Comparison of ENCODE assay signal across 24 mouse cellular contexts in the genomic region with DNA sequence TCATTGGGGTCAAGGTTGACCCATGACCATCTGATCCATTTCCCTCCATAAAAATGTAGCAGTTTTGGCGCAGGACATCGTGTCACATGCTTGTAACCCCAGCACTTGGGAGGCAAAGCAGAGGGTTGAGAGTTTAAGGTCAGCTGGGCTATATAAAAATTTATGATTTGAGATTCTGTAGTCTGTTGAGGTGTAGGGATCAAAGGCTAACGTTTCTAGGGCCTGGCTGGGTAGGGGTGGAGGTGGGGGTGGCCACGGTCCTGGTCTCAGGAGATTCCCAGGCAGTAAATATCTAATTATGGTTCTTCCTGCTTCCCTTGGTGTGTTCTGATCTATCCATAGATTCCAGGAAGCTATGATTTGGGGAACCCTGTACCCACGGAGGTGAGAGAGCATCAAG. TPM values are rescaled to one million over a fixed set of nuclear protein-coding genes. Genes with fewer than 3 reads are reported as not detected.
DNase-seq lines count a peak whose midpoint lies in the region; ATAC-seq lines count a peak whose summit lies in the region.
"Had no signal": no experiment of that assay in that cellular context is flagged by ENCODE, and none has a peak within 500 bp of the region (broad histone marks: within the 10 kb centered on the region; RNA-seq: fewer than 3 reads in every experiment).

No protein-coding gene starts in this region.

- no peak for ATAC-seq in hindbrain, embryonic 13.5 days (ENCODE audit: low FRiP score)
- no peak for ATAC-seq in hindbrain, embryonic 11.5 days (ENCODE audit: low FRiP score)
- ATAC-seq in neural tube, embryonic 12.5 days (ENCODE audit: low FRiP score, low read depth), result no peak
- ATAC-seq in midbrain, embryonic 14.5 days (ENCODE audit: low FRiP score, low TSS enrichment), result no peak

- intact Hi-C loops in gastrocnemius, postnatal 36 days (cut with DNase I), result no loop called here

- 82% methylated on average over 5 of the region's 5 CpGs for WGBS in hindbrain, embryonic 13.5 days
- 85% methylated on average over 5 of the region's 5 CpGs for WGBS in hindbrain, embryonic 11.5 days
- 80% methylated on average over 5 of the region's 5 CpGs for WGBS in neural tube, embryonic 12.5 days
- WGBS in midbrain, embryonic 14.5 days, result 83% methylated on average over 5 of the region's 5 CpGs

- H3K4me2 ChIP-seq in hindbrain, embryonic 13.5 days, result peak overlapping the region; percentile 76
- no peak overlapping the region for H3K4me2 ChIP-seq in hindbrain, embryonic 11.5 days (replicated peaks; ENCODE audit: low read depth, low read length)
- peak overlapping the region; percentile 69; the same call in 1 of the 2 replicates for H3K4me2 ChIP-seq in neural tube, embryonic 12.5 days (replicated peaks)
- H3K4me2 ChIP-seq in midbrain, embryonic 14.5 days (ENCODE audit: low read length), result peak overlapping the region; percentile 79
- H3K4me2 ChIP-seq: heart, embryonic 13.5 days; kidney, embryonic 15.5 days; limb, embryonic 13.5 days; liver, embryonic 13.5 days; lung, embryonic 15.5 days had no signal

- H3K27ac ChIP-seq in hindbrain, embryonic 13.5 days, result no peak overlapping the region
- H3K27ac ChIP-seq in hindbrain, embryonic 11.5 days (ENCODE audit: low read depth, low read length), result no peak overlapping the region
- no peak overlapping the region for H3K27ac ChIP-seq in neural tube, embryonic 12.5 days
- no peak overlapping the region for H3K27ac ChIP-seq in midbrain, embryonic 14.5 days (replicated peaks; ENCODE audit: low read depth, low read length)
- H3K27ac ChIP-seq: heart, embryonic 13.5 days; kidney, embryonic 15.5 days; limb, embryonic 13.5 days; liver, embryonic 13.5 days; lung, embryonic 15.5 days; macrophage had no signal

- H3K9ac ChIP-seq in hindbrain, embryonic 13.5 days, result no peak overlapping the region
- H3K9ac ChIP-seq in hindbrain, embryonic 11.5 days (ENCODE audit: low read depth, low read length), result no peak overlapping the region
- no peak overlapping the region for H3K9ac ChIP-seq in neural tube, embryonic 12.5 days
- H3K9ac ChIP-seq in midbrain, embryonic 14.5 days (replicated peaks; ENCODE audit: low read length), result no peak overlapping the region
- H3K9ac ChIP-seq: heart, embryonic 13.5 days; kidney, embryonic 15.5 days; limb, embryonic 13.5 days; liver, embryonic 13.5 days; lung, embryonic 15.5 days had no signal

- no peaks in the 10 kb centered on the region for H3K9me3 ChIP-seq in hindbrain, embryonic 13.5 days
- H3K9me3 ChIP-seq in hindbrain, embryonic 11.5 days (ENCODE audit: control insufficient read depth, low read length), result no peaks in the 10 kb centered on the region
- no peaks in the 10 kb centered on the region for H3K9me3 ChIP-seq in neural tube, embryonic 12.5 days
- H3K9me3 ChIP-seq in midbrain, embryonic 14.5 days (ENCODE audit: control insufficient read depth, low read length), result no peaks in the 10 kb centered on the region
- H3K9me3 ChIP-seq: heart, embryonic 13.5 days; kidney, embryonic 15.5 days; limb, embryonic 13.5 days; liver, embryonic 13.5 days; lung, embryonic 15.5 days had no signal

- H3K27me3 ChIP-seq in hindbrain, embryonic 13.5 days, result no peaks in the 10 kb centered on the region
- no peaks in the 10 kb centered on the region for H3K27me3 ChIP-seq in hindbrain, embryonic 11.5 days (ENCODE audit: control insufficient read depth, insufficient read depth, low read length)
- no peaks in the 10 kb centered on the region for H3K27me3 ChIP-seq in neural tube, embryonic 12.5 days (replicated peaks)
- H3K27me3 ChIP-seq in midbrain, embryonic 14.5 days (ENCODE audit: control insufficient read depth, insufficient read depth, low read length), result no peaks in the 10 kb centered on the region
- H3K27me3 ChIP-seq: kidney, embryonic 15.5 days; limb, embryonic 13.5 days; lung, embryonic 15.5 days had no signal

- DNase-seq in hindbrain, embryonic 11.5 days (ENCODE audit: low spot score), result no peak
- DNase-seq in neural tube, embryonic 10.5 days (ENCODE audit: extremely low spot score, low spot score), result no peak
- DNase-seq in midbrain, embryonic 14.5 days, result no peak
- DNase-seq in gastrocnemius, postnatal 36 days, result no peak
- no peak for DNase-seq in adrenal gland, postnatal 25 days
- DNase-seq in T-cell, adult 2 months (ENCODE audit: low spot score), result no peak
- DNase-seq: cerebellum, adult 2 months; heart, adult 11 months; kidney, postnatal 4 days; liver, embryonic 13.5 days; retina, postnatal 1 day; thymus, adult 2 months had no signal

- H3K36me3 ChIP-seq in hindbrain, embryonic 13.5 days, result peaks cover 25% of the 10 kb centered on the region
- H3K36me3 ChIP-seq in hindbrain, embryonic 11.5 days (ENCODE audit: control insufficient read depth, insufficient read depth, low read length), result no peaks in the 10 kb centered on the region
- no peaks in the 10 kb centered on the region for H3K36me3 ChIP-seq in neural tube, embryonic 12.5 days
- H3K36me3 ChIP-seq in midbrain, embryonic 14.5 days (ENCODE audit: control insufficient read depth, insufficient read depth, low read length), result 0 out of 2 replicates have a peak, but pooled peaks cover 8% of the 10 kb centered on the region
- H3K36me3 ChIP-seq: heart, embryonic 13.5 days; kidney, embryonic 15.5 days; limb, embryonic 13.5 days; liver, embryonic 13.5 days; lung, embryonic 15.5 days had no signal

- H3K4me3 ChIP-seq in hindbrain, embryonic 13.5 days, result peak overlapping the region; percentile 7; the same call in 1 of the 2 replicates
- no peak overlapping the region for H3K4me3 ChIP-seq in hindbrain, embryonic 11.5 days (ENCODE audit: low read depth, low read length)
- H3K4me3 ChIP-seq in neural tube, embryonic 12.5 days, result no peak overlapping the region
- no peak overlapping the region for H3K4me3 ChIP-seq in midbrain, embryonic 14.5 days (replicated peaks; ENCODE audit: low read depth, low read length)
- H3K4me3 ChIP-seq: heart, embryonic 13.5 days; kidney, embryonic 15.5 days; limb, embryonic 13.5 days; liver, embryonic 13.5 days; lung, embryonic 15.5 days had no signal

- peaks cover 60% of the 10 kb centered on the region for H3K4me1 ChIP-seq in hindbrain, embryonic 13.5 days (replicated peaks)
- no peaks in the 10 kb centered on the region for H3K4me1 ChIP-seq in hindbrain, embryonic 11.5 days (replicated peaks; ENCODE audit: control insufficient read depth, insufficient read depth, low read length)
- peaks cover 23% of the 10 kb centered on the region for H3K4me1 ChIP-seq in neural tube, embryonic 12.5 days
- peaks cover 50% of the 10 kb centered on the region for H3K4me1 ChIP-seq in midbrain, embryonic 14.5 days (ENCODE audit: control insufficient read depth, insufficient read depth, low read length)
- H3K4me1 ChIP-seq: heart, embryonic 13.5 days; liver, embryonic 13.5 days; lung, embryonic 15.5 days had no signal

RNA-seq across cellular contexts. Expression of gene Pnmal1, which starts 2.2 kb away (rescaled TPM):
- 42.0 and 44.5 TPM in 2 replicates for polyA plus RNA-seq in hindbrain, embryonic 13.5 days (2015; fragmentation: Nextera tagmentation; extraction: Ambion mirVana)
- 17.6 and 19.5 TPM in 2 replicates for polyA plus RNA-seq in hindbrain, embryonic 11.5 days (2014; fragmentation: Nextera tagmentation; extraction: Ambion mirVana)
- 25.6 and 26.2 TPM in 2 replicates for polyA plus RNA-seq in neural tube, embryonic 12.5 days (2016; fragmentation: Nextera tagmentation; extraction: Ambion mirVana)
- polyA plus RNA-seq in midbrain, embryonic 14.5 days (2014; fragmentation: Nextera tagmentation; extraction: Ambion mirVana), result 60.8 and 69.8 TPM in 2 replicates
- not detected for total RNA-seq in gastrocnemius, postnatal 36 days (2021)
- 4.3 and 5.4 TPM in 2 replicates for total RNA-seq in adrenal gland, postnatal 25 days (2021)
- total RNA-seq: heart, postnatal 25 days; monocyte, adult 5-6 weeks; neutrophil, adult 5-6 weeks had no signal
- polyA plus RNA-seq: macrophage; thymus, adult 2 months had no signal

RNA-seq across cellular contexts. Expression of gene Pnmal2, which starts 17.2 kb away (rescaled TPM):
- polyA plus RNA-seq in hindbrain, embryonic 13.5 days (2015; fragmentation: Nextera tagmentation; extraction: Ambion mirVana), result 110 and 117 TPM in 2 replicates
- polyA plus RNA-seq in hindbrain, embryonic 11.5 days (2014; fragmentation: Nextera tagmentation; extraction: Ambion mirVana), result 7.8 and 11.0 TPM in 2 replicates
- 40.2 and 47.5 TPM in 2 replicates for polyA plus RNA-seq in neural tube, embryonic 12.5 days (2016; fragmentation: Nextera tagmentation; extraction: Ambion mirVana)
- polyA plus RNA-seq in midbrain, embryonic 14.5 days (2014; fragmentation: Nextera tagmentation; extraction: Ambion mirVana), result 115 and 116 TPM in 2 replicates
- 1 to 10 TPM; 1.5 to 2.2 TPM for total RNA-seq in gastrocnemius, postnatal 36 days (2021)
- total RNA-seq in adrenal gland, postnatal 25 days (2021), result 26.9 and 36.1 TPM in 2 replicates
- total RNA-seq: common myeloid progenitor, adult 5-6 weeks; monocyte, adult 5-6 weeks; neutrophil, adult 5-6 weeks had no signal
- polyA plus RNA-seq: macrophage had no signal

RNA-seq across cellular contexts. Expression of gene Gm42372, which starts 21.2 kb away (rescaled TPM):
- 3.7 and 4.4 TPM in 2 replicates for polyA plus RNA-seq in hindbrain, embryonic 13.5 days (2015; fragmentation: Nextera tagmentation; extraction: Ambion mirVana)
- 1.5 and 1.7 TPM in 2 replicates for polyA plus RNA-seq in hindbrain, embryonic 11.5 days (2014; fragmentation: Nextera tagmentation; extraction: Ambion mirVana)
- 1.5 and 2.0 TPM in 2 replicates for polyA plus RNA-seq in neural tube, embryonic 12.5 days (2016; fragmentation: Nextera tagmentation; extraction: Ambion mirVana)
- 6.4 and 8.7 TPM in 2 replicates for polyA plus RNA-seq in midbrain, embryonic 14.5 days (2014; fragmentation: Nextera tagmentation; extraction: Ambion mirVana)
- not detected for total RNA-seq in gastrocnemius, postnatal 36 days (2021)
- total RNA-seq in adrenal gland, postnatal 25 days (2021), result 1.1 and 2.1 TPM in 2 replicates
- total RNA-seq: gastrocnemius, adult 8-10 months; heart, postnatal 25 days had no signal
- polyA plus RNA-seq: macrophage had no signal

RNA-seq across cellular contexts. Expression of gene Ccdc8, which starts 30.8 kb away (rescaled TPM):
- 5.5 and 5.9 TPM in 2 replicates for polyA plus RNA-seq in hindbrain, embryonic 13.5 days (2015; fragmentation: Nextera tagmentation; extraction: Ambion mirVana)
- polyA plus RNA-seq in hindbrain, embryonic 11.5 days (2014; fragmentation: Nextera tagmentation; extraction: Ambion mirVana), result 6.2 and 11.0 TPM in 2 replicates
- 7.9 and 15.3 TPM in 2 replicates for polyA plus RNA-seq in neural tube, embryonic 12.5 days (2016; fragmentation: Nextera tagmentation; extraction: Ambion mirVana)
- polyA plus RNA-seq in midbrain, embryonic 14.5 days (2014; fragmentation: Nextera tagmentation; extraction: Ambion mirVana), result 3.1 and 4.5 TPM in 2 replicates
- total RNA-seq in gastrocnemius, postnatal 36 days (2021), result 1 to 10 TPM; 1.6 to 2.1 TPM
- 19.7 and 26.0 TPM in 2 replicates for total RNA-seq in adrenal gland, postnatal 25 days (2021)
- total RNA-seq: neutrophil, adult 5-6 weeks had no signal

RNA-seq across cellular contexts. Expression of gene Calm3, which starts 37.8 kb away (rescaled TPM):
- polyA plus RNA-seq in hindbrain, embryonic 13.5 days (2015; fragmentation: Nextera tagmentation; extraction: Ambion mirVana), result 307 and 317 TPM in 2 replicates
- 322 and 337 TPM in 2 replicates for polyA plus RNA-seq in hindbrain, embryonic 11.5 days (2014; fragmentation: Nextera tagmentation; extraction: Ambion mirVana)
- polyA plus RNA-seq in neural tube, embryonic 12.5 days (2016; fragmentation: Nextera tagmentation; extraction: Ambion mirVana), result 213 and 232 TPM in 2 replicates
- polyA plus RNA-seq in midbrain, embryonic 14.5 days (2014; fragmentation: Nextera tagmentation; extraction: Ambion mirVana), result 494 and 652 TPM in 2 replicates
- 100 to 1,000 TPM; 297 to 327 TPM for total RNA-seq in gastrocnemius, postnatal 36 days (2021)
- 242 and 255 TPM in 2 replicates for total RNA-seq in adrenal gland, postnatal 25 days (2021)
